Mouse (Mus musculus) midbrain, embryonic 11.5 days (tissue): Measurements from ENCODE around the gene Unk. TPM values are rescaled to one million over a fixed set of nuclear protein-coding genes. Genes with fewer than 3 reads are reported as not detected.

ENCODE experiments used
- ATAC-seq: fragments of 200-750 bp; cut with Nextera tagmentation; 2 replicates; pipeline ENCODE4 v1.8.0; 2017; ENCODE audit warnings: moderate TSS enrichment, moderate library complexity; ENCODE audit not compliant: low FRiP score
- DNase-seq: peaks from one replicate; pipeline ENCODE4 v3.0.0; 2015; ENCODE audit warnings: low spot score; ENCODE audit errors: missing footprints
- H3K27ac ChIP-seq: fragments of 300-500 bp; sonication (generic); 2 replicates; pipeline ENCODE4 v1.5.1; 2014; ENCODE audit warnings: low read depth, low read length
- H3K27me3 ChIP-seq: fragments of 300-500 bp; sonication (generic); 2 replicates; pipeline ENCODE4 v1.6.1; 2014; ENCODE audit warnings: mild to moderate bottlenecking, low read length, moderate library complexity, mixed read lengths; ENCODE audit not compliant: control insufficient read depth, insufficient read depth
- H3K36me3 ChIP-seq: fragments of 300-500 bp; sonication (generic); 2 replicates; pipeline ENCODE4 v1.6.1; 2014; ENCODE audit warnings: mild to moderate bottlenecking, low read length, moderate library complexity, mixed read lengths; ENCODE audit not compliant: control insufficient read depth, insufficient read depth
- H3K4me1 ChIP-seq: fragments of 300-500 bp; sonication (generic); 2 replicates; pipeline ENCODE4 v1.6.1; 2014; ENCODE audit warnings: low read length; ENCODE audit not compliant: control insufficient read depth, insufficient read depth
- H3K4me2 ChIP-seq: fragments of 300-500 bp; sonication (generic); 2 replicates; pipeline ENCODE4 v1.6.1; 2014; ENCODE audit warnings: mild to moderate bottlenecking, moderate library complexity
- H3K4me3 ChIP-seq: fragments of 300-500 bp; sonication (generic); 2 replicates; pipeline ENCODE4 v1.5.1; 2014; ENCODE audit warnings: low read depth, low read length
- H3K9ac ChIP-seq: fragments of 300-500 bp; sonication (generic); 2 replicates; pipeline ENCODE4 v1.6.1; 2014; ENCODE audit warnings: low read length
- H3K9me3 ChIP-seq: fragments of 300-500 bp; sonication (generic); 2 replicates; pipeline ENCODE4 v1.6.1; 2016; ENCODE audit warnings: low read length; ENCODE audit not compliant: control insufficient read depth
- WGBS: fragments of 180-500 bp; shearing (Covaris S2); extraction: QIAGEN DNeasy Blood & Tissue Kit; methylation state at CpG from one replicate; pipeline ENCODE4 v1.1.7; 2014; 5-methylcytosine and 5-hydroxymethylcytosine counted together
- polyA plus RNA-seq: library from polyadenylated mRNA; unstranded; fragments of >200 nt; fragmentation: Nextera tagmentation; extraction: Ambion mirVana; gene quantifications from 2 replicates; pipeline ENCODE4 v1.2.1, GENCODE M21; 2014

Gene Unk
- polyA plus RNA-seq, 1 experiment from 2014 or later, result 23.4 TPM

- no peaks in the 10 kb centered on the region for H3K27me3 ChIP-seq
- DNase-seq (peak; percentile 96), ATAC-seq (0 out of 2 replicates have a peak, but pooled peaks have one; percentile 16)
- peaks cover 2% of the 10 kb centered on the region; the same call in 1 of the 2 replicates for H3K4me1 ChIP-seq
- no peaks in the 10 kb centered on the region for H3K36me3 ChIP-seq
- no peak overlapping the region for H3K27ac ChIP-seq
- no peak overlapping the region for H3K4me2 ChIP-seq
- H3K9me3 ChIP-seq, result no peaks in the 10 kb centered on the region
- no peak overlapping the region for H3K9ac ChIP-seq
- H3K4me3 ChIP-seq, result no peak overlapping the region
- 22% methylated on average over 14 of the region's 14 CpGs for WGBS
These were observed 30.5 kb upstream of the Unk start for GRCm38 (mm10) chr11:115999538-116000143.

- Histone ChIP-seq H3K4me3 (no peak overlapping the region), H3K27me3 (0 out of 2 replicates have a peak, but pooled peaks cover 3% of the 10 kb centered on the region), H3K9me3 (no peaks in the 10 kb centered on the region), H3K27ac (no peak overlapping the region), H3K4me2 (no peak overlapping the region), H3K4me1 (peaks cover 11% of the 10 kb centered on the region), H3K9ac (no peak overlapping the region), H3K36me3 (no peaks in the 10 kb centered on the region)
- 36% methylated on average over 10 of the region's 10 CpGs for WGBS
- DNase-seq (no peak), ATAC-seq (no peak)
These were observed 29.5 kb upstream of the Unk start for GRCm38 (mm10) chr11:116000607-116001006.

- H3K4me2 ChIP-seq, result no peak overlapping the region
- no peak overlapping the region for H3K9ac ChIP-seq
- peaks cover 11% of the 10 kb centered on the region for H3K4me1 ChIP-seq
- H3K27me3 ChIP-seq, result 0 out of 2 replicates have a peak, but pooled peaks cover 3% of the 10 kb centered on the region
- no peak overlapping the region for H3K4me3 ChIP-seq
- no peaks in the 10 kb centered on the region for H3K36me3 ChIP-seq
- WGBS, result 78% methylated on average over 6 of the region's 6 CpGs
- no peaks in the 10 kb centered on the region for H3K9me3 ChIP-seq
- ATAC-seq (no peak), DNase-seq (peak; percentile 78)
- H3K27ac ChIP-seq, result no peak overlapping the region
These were observed 28.4 kb upstream of the Unk start for GRCm38 (mm10) chr11:116001725-116002124.

- Histone ChIP-seq H3K9ac (no peak overlapping the region), H3K4me1 (peaks cover 11% of the 10 kb centered on the region), H3K4me3 (no peak overlapping the region), H3K36me3 (no peaks in the 10 kb centered on the region), H3K4me2 (no peak overlapping the region), H3K9me3 (no peaks in the 10 kb centered on the region), H3K27me3 (0 out of 2 replicates have a peak, but pooled peaks cover 3% of the 10 kb centered on the region), H3K27ac (no peak overlapping the region)
- DNase-seq (no peak), ATAC-seq (no peak)
- 84% methylated on average over 3 of the region's 3 CpGs for WGBS
These were observed 27.2 kb upstream of the Unk start for GRCm38 (mm10) chr11:116002894-116003293.

GRCm38 (mm10) chr11:116004186-116004823 lies 25.8 kb upstream of the Unk start:
- H3K27ac ChIP-seq, result no peak overlapping the region

GRCm38 (mm10) chr11:116004840-116005700 lies 25.1 kb upstream of the Unk start:
- Histone ChIP-seq H3K4me1 (peaks cover 11% of the 10 kb centered on the region), H3K4me3 (peak overlapping the region; percentile 33), H3K9me3 (no peaks in the 10 kb centered on the region), H3K27ac (no peak overlapping the region), H3K4me2 (peak overlapping the region; percentile 58), H3K27me3 (0 out of 2 replicates have a peak, but pooled peaks cover 3% of the 10 kb centered on the region), H3K9ac (peak overlapping the region; percentile 68), H3K36me3 (no peaks in the 10 kb centered on the region)
- DNase-seq, result peak; percentile 94
- peak; percentile 47 for ATAC-seq
- 4% methylated on average over 54 of the region's 54 CpGs for WGBS

More at GRCm38 (mm10) chr11:116004186-116004823, 25.8 kb upstream of the Unk start:
- peak overlapping the region; percentile 33 for H3K4me3 ChIP-seq
- H3K36me3 ChIP-seq, result no peaks in the 10 kb centered on the region
- peaks cover 11% of the 10 kb centered on the region for H3K4me1 ChIP-seq
- H3K27me3 ChIP-seq, result 0 out of 2 replicates have a peak, but pooled peaks cover 3% of the 10 kb centered on the region
- H3K4me2 ChIP-seq, result peak overlapping the region; percentile 58
- H3K9me3 ChIP-seq, result no peaks in the 10 kb centered on the region
- DNase-seq (peak; percentile 83), ATAC-seq (no peak)
- H3K9ac ChIP-seq, result peak overlapping the region; percentile 68
- 43% methylated on average over 8 of the region's 8 CpGs for WGBS

GRCm38 (mm10) chr11:116005701-116006419 lies 24.3 kb upstream of the Unk start:
- DNase-seq, result no peak
- WGBS, result 61% methylated on average over 9 of the region's 9 CpGs
- no peak overlapping the region; the same call in 1 of the 2 replicates for H3K4me2 ChIP-seq
- H3K4me3 ChIP-seq, result no peak overlapping the region
- no peak; the same call in 1 of the 2 replicates for ATAC-seq
- no peak overlapping the region for H3K27ac ChIP-seq
- 0 out of 2 replicates have a peak, but pooled peaks cover 3% of the 10 kb centered on the region for H3K27me3 ChIP-seq
- H3K4me1 ChIP-seq, result peaks cover 11% of the 10 kb centered on the region
- no peaks in the 10 kb centered on the region for H3K36me3 ChIP-seq
- H3K9me3 ChIP-seq, result no peaks in the 10 kb centered on the region
- H3K9ac ChIP-seq, result no peak overlapping the region; the same call in 1 of the 2 replicates

GRCm38 (mm10) chr11:116007095-116007850 lies 22.8 kb upstream of the Unk start:
- no peak overlapping the region for H3K9ac ChIP-seq
- H3K4me1 ChIP-seq, result peaks cover 17% of the 10 kb centered on the region
- 0 out of 2 replicates have a peak, but pooled peaks cover 3% of the 10 kb centered on the region for H3K27me3 ChIP-seq
- no peak overlapping the region for H3K27ac ChIP-seq
- 87% methylated on average over 28 of the region's 28 CpGs for WGBS
- DNase-seq, result no peak
- H3K9me3 ChIP-seq, result no peaks in the 10 kb centered on the region
- H3K4me3 ChIP-seq, result no peak overlapping the region
- no peak overlapping the region for H3K4me2 ChIP-seq
- ATAC-seq, result no peak
- no peaks in the 10 kb centered on the region for H3K36me3 ChIP-seq
